Mouse (Mus musculus): ENCODE data around the gene Nmd3. TPM values are rescaled to one million over a fixed set of nuclear protein-coding genes. Genes with fewer than 3 reads are reported as not detected.

Nmd3 gene
- 162 TPM for polyA plus RNA-seq (2017; shearing (Covaris generic))

GRCm38 (mm10) chr3:69721814-69722186, at the start of gene Nmd3:
Gene Nmd3, plus strand, starts transcription at chr3:69721985.

Other genes starting within 250 kb of the Nmd3 start
- not detected for gene B3galnt1, start 123.0 kb upstream of the Nmd3 start, polyA plus RNA-seq (2017; shearing (Covaris generic))
- not detected for gene Sptssb, start 138.0 kb downstream of the Nmd3 start, polyA plus RNA-seq (2017; shearing (Covaris generic))

Data from CD4-positive, CD25-positive, alpha-beta regulatory T cell, adult 9 weeks (primary cell).